Mouse (Mus musculus) erythroblast, embryonic 14.5 days (primary cell): Measurements from ENCODE around the gene Phospho2.

Experiments used
- GATA1 ChIP-seq: IDR thresholded peaks from 2 replicates; pipeline ENCODE4 v1.6.1; 2012; ENCODE audit warnings: low read length, inconsistent platforms, mixed read lengths
- TAL1 ChIP-seq: IDR thresholded peaks from 3 replicates; pipeline ENCODE4 v1.6.1; 2012; ENCODE audit warnings: low read length, inconsistent platforms, mixed read lengths

DNA sequence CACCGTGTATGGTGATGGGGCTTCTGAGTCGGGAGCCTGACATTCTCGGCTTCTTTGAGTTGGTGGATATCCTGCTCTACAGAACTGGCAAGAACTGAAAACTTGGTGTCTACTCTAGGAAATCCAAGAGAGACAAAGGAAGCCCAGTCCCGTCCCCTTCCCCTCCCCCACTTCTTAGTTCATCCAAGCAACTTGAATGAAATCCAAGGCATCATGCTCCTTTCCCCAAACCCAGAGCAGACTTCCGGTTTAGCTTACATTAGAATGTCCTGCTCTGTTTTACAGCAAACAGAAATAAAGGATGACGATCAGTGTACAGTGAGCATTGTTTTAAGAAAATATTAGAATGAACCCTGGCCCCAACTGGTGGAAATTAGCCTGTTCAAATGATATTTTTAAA, 59.8 kb downstream of the Phospho2 start:
- no peak for TF ChIP-seq GATA1
- no peak for TF ChIP-seq TAL1
